Mouse (Mus musculus) thymus, adult 2 months (tissue): ENCODE results near the gene Pgp. TPM values are rescaled to one million over a fixed set of nuclear protein-coding genes. Genes with fewer than 3 reads are reported as not detected.

Experiments
- DNase-seq: peaks from one replicate; pipeline ENCODE4 v3.0.0; 2021
- H3K27ac ChIP-seq: fragments of 200-500 bp; 2 replicates; pipeline ENCODE4 v1.5.1; 2012; ENCODE audit warnings: low read length, control low read depth; ENCODE audit not compliant: control insufficient read depth, insufficient read depth
- H3K27me3 ChIP-seq: fragments of 200-500 bp; 2 replicates; pipeline ENCODE4 v1.6.1; 2012; ENCODE audit warnings: mild to moderate bottlenecking, low read length, moderate library complexity, mixed read lengths; ENCODE audit not compliant: control insufficient read depth, insufficient read depth
- H3K36me3 ChIP-seq: fragments of 200-500 bp; 2 replicates; pipeline ENCODE4 v1.6.1; 2012; ENCODE audit warnings: mild to moderate bottlenecking, low read length, moderate library complexity; ENCODE audit not compliant: control insufficient read depth, insufficient read depth
- H3K4me1 ChIP-seq: fragments of 200-500 bp; replicated peaks from 2 replicates; pipeline ENCODE4 v1.6.1; 2012; ENCODE audit warnings: low read length; ENCODE audit not compliant: control insufficient read depth, insufficient read depth
- H3K4me3 ChIP-seq: fragments of 200-500 bp; 2 replicates; pipeline ENCODE4 v1.5.1; 2012; ENCODE audit warnings: mild to moderate bottlenecking, low read length, control low read depth, moderate library complexity; ENCODE audit not compliant: control insufficient read depth, insufficient read depth
- CTCF ChIP-seq: fragments of 200-500 bp; IDR thresholded peaks from 2 replicates; pipeline ENCODE4 v1.5.1; 2012; ENCODE audit warnings: mild to moderate bottlenecking, control low read depth, low read length, moderate library complexity, borderline replicate concordance; ENCODE audit not compliant: control insufficient read depth, poor library complexity, insufficient read depth; ENCODE audit errors: extremely low read depth
- POLR2A ChIP-seq: fragments of 200-500 bp; IDR thresholded peaks from 2 replicates; pipeline ENCODE4 v1.6.1; 2012; ENCODE audit warnings: mild to moderate bottlenecking, low read length, control low read depth, moderate library complexity; ENCODE audit not compliant: control insufficient read depth, poor library complexity, insufficient read depth; ENCODE audit errors: extremely low read depth
- WGBS: fragments of 180-500 bp; shearing (Covaris S2); methylation state at CpG from one replicate; pipeline ENCODE4 v1.1.7; 2018; 5-methylcytosine and 5-hydroxymethylcytosine counted together
- polyA plus RNA-seq: library from polyadenylated mRNA; depleted of rRNA; stranded (reverse); fragments of >200 nt; gene quantifications from 2 replicates; pipeline ENCODE4 v1.2.3, GENCODE M21; 2012

Gene Pgp
- polyA plus RNA-seq, 1 experiment, result 58.8 TPM

DNA sequence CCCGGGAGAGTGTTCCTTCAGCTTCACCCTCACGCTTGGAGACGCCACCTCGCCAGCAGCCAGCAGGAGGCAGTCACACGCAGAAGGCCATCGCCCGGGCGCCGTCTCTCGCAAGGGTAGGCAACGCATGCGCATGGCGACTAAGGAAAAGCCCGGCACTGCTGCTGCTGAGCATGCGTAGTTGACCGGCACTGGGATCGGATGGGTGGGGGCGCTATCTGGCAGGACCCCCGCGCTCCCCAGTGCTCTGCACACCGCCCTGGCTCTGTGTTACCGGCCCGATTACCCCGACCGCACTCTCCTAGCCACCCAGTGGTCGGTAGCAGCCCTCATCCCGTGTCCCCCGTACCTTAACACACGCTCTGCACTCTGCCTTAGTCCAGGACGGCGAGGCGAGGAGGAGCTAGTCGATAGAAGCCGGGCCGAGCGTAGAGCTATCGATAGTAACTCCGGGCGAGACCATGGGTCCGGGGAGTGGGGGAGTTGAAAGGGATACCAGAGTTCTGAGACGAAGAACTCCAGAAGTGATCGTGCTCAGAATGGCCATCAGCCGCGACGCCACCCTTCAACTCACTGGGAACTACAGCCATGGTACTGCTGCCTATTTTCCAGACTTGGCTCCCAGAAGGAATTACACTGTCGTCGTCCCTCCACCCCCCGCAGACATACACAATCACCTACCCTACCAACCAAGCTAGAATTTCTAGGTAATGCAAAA is 8.6 kb downstream of the Pgp start, which contains the start of gene Mlst8:
Gene Mlst8 (minus strand): TSS at position 416 of the 718 bp plus-strand sequence.
- TF ChIP-seq POLR2A (peak; percentile 54; the same call in 1 of the 2 replicates), CTCF (peak; percentile 92)
- H3K36me3 ChIP-seq, result peaks cover 22% of the 10 kb centered on the region
- peak within 1 kb of the TSS; percentile 95 for H3K4me3 ChIP-seq
- H3K27me3 ChIP-seq, result no peaks in the 10 kb centered on the region
- H3K27ac ChIP-seq, result peak within 1 kb of the TSS; percentile 71
- H3K4me1 ChIP-seq, result peaks cover 8% of the 10 kb centered on the region
- peak; percentile 98 for DNase-seq
- WGBS, result under 1% methylated on average over 48 of the region's 48 CpGs

DNA sequence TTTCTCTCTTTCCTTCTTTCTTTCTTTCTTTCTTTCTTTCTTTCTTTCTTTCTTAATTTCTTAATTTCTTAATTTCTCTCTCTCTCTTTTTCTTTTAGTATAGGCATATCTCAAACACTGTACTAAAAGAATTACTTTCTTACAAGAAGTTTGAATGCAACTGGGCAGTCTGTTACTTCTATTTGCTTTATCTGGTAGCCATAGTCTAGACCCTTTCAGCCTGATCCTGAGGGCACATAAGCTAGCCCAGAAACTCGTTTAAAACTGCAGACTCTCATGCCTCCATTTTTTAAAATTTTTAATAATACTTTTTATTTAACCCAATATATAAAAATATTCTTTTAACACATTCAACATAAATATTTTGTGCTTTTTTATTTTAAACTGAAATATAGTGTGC is 9.2 kb downstream of the Pgp start:
- H3K27me3 ChIP-seq, result no peaks in the 10 kb centered on the region
- TF ChIP-seq CTCF, result no peak
- no peak for TF ChIP-seq POLR2A
- no peak overlapping the region for H3K4me3 ChIP-seq
- no peak for DNase-seq
- peaks cover 8% of the 10 kb centered on the region for H3K4me1 ChIP-seq
- no peak overlapping the region for H3K27ac ChIP-seq
- peaks cover 22% of the 10 kb centered on the region for H3K36me3 ChIP-seq
- 19% methylated on average over 1 of the region's 1 CpGs for WGBS

DNA sequence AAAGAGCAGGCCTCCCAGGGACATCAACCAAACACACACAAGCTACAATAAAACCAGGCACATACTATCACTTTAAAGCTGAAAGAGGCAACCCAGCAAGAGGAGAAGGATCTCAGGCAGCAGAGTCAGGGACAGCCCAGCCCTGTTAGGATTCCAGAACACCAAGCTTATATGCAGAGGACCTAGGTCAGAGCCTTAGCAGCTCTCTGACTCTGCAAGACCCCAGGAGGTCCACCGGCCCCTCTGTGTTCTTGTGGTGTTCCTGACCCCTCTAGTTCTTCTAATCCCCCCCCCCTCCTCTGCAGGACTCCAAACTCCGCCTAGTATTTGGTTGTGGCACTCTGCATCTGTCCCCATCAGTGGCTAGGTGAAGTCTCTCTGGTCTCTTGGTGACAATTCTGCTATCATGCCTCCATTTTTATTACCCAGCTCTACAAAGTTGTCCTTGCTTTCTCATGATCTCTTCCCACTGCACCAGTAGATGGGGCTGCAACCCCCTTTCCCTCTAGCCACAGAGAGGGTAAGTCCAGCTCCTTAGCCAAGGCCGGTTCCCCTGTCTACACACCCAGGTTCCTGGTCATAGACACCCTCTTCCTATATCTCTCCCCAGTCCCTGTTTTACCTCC is 10.1 kb downstream of the Pgp start:
- no peaks in the 10 kb centered on the region for H3K27me3 ChIP-seq
- peaks cover 8% of the 10 kb centered on the region for H3K4me1 ChIP-seq
- 73% methylated on average over 3 of the region's 3 CpGs for WGBS
- H3K36me3 ChIP-seq, result peaks cover 19% of the 10 kb centered on the region
- no peak for DNase-seq
- no peak overlapping the region for H3K4me3 ChIP-seq
- no peak for TF ChIP-seq CTCF
- TF ChIP-seq POLR2A, result no peak
- H3K27ac ChIP-seq, result no peak overlapping the region

DNA sequence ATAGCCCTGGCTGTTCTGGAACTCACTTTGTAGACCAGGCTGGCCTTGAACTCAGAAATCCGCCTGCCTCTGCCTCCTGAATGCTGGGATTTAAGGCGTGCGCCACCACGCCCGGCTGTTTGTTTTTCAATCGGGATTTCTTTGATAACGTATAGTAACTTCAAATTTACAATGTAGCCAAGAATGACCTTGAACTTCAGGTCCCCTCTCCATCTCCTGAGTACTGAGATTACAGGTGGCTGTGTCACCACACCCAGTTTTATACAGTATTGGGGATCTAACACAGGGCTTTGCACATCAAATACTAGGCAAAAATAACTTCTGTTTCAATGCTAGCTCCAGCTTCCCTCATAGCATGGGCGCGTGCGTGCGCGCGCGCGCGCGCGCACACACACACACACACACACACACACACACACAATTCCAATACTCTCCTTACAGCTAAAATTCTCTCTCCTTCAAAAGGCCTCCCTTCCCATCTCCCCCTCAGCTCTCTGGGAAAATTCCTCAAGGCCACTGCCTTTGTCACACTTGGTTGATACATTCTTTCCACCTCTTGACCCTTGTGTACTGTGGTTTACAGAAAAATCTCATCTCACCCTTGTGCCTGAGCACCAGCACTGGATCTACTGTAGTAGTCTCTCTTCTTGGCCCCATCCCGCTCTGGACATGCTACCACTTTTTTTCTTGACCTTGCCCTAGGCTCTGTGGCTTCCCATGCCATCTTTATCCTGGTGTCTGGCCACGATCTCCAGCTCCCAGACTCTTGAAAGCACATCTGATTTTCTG is 11.0 kb downstream of the Pgp start:
- no peak for DNase-seq
- TF ChIP-seq POLR2A (no peak), CTCF (no peak)
- WGBS, result 97% methylated on average over 20 of the region's 20 CpGs

DNA sequence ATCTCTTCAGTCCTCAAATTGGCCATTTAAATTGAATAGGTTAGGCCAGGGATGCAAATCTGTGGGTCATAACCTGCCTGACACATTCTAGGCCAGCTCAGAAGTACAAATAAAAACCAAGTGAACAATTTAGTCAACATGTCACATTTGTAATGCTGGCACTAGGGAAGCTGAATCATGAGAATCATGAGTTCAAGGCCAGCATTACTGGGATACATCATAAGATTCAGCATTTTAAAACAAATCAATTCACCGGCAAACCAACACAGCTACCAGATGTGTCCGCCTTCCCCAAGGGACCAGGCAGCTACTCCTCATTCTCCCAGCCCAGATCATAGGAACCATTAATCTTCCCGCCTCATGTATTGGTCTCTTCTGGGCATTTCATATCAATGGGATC is 13.3 kb downstream of the Pgp start:
- Histone ChIP-seq H3K4me3 (no peak overlapping the region), H3K4me1 (peaks cover 4% of the 10 kb centered on the region; the same call in 1 of the 2 replicates), H3K27me3 (peaks cover 6% of the 10 kb centered on the region; the same call in 1 of the 2 replicates), H3K27ac (no peak overlapping the region), H3K36me3 (no peaks in the 10 kb centered on the region)
- WGBS, result 97% methylated on average over 3 of the region's 3 CpGs
- DNase-seq, result no peak
- no peak for TF ChIP-seq POLR2A
- TF ChIP-seq CTCF, result no peak

More for the DNA sequence above, 11.0 kb downstream of the Pgp start:
- Histone ChIP-seq H3K4me1 (peaks cover 8% of the 10 kb centered on the region), H3K27me3 (no peaks in the 10 kb centered on the region), H3K27ac (no peak overlapping the region), H3K36me3 (peaks cover 10% of the 10 kb centered on the region), H3K4me3 (no peak overlapping the region)

DNA sequence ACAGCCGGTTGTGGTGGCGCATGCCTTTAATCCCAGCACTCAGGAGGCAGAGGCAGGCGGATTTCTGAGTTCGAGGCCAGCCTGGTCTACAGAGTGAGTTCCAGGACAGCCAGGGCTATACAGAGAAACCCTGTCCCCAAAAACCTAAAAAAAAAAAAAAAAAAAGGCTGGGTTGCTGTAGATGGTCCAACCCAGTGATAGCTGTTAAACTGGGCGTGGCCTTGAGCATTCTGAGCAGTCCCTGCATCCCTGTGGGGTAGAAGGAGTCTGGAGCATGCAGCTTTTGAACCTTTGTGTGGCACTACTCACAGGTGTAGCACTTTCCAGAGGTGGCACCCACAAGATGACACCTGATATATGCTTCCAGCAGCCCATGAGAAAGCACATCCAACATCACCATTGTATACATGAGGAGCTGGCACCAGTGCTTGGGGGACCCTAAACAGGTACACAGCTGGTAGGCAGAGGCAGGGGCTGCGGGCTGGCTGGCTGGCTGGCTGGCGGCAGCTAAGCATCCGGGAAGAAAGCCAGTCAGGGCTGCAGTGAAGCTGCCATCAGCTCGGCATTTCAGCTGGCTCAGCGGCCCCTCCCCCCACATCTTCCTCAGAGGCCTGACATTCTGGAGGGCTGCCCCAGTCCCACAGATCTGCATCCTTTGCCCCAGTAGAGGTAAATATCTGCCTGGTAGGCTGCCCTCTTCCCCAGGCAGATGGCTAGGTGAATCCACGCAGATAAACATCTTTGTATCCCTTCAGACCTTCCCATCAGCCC is 15.1 kb downstream of the Pgp start:
- no peak for TF ChIP-seq CTCF
- TF ChIP-seq POLR2A, result no peak
- Histone ChIP-seq H3K4me1 (peaks cover 9% of the 10 kb centered on the region; the same call in 1 of the 2 replicates), H3K36me3 (no peaks in the 10 kb centered on the region), H3K27ac (no peak overlapping the region), H3K27me3 (peaks cover 18% of the 10 kb centered on the region), H3K4me3 (no peak overlapping the region)
- WGBS, result 61% methylated on average over 11 of the region's 11 CpGs
- no peak for DNase-seq
